Mouse (Mus musculus) intestine, postnatal 0 days (tissue): ENCODE results near the gene Aip. TPM values are rescaled to one million over a fixed set of nuclear protein-coding genes. Genes with fewer than 3 reads are reported as not detected.
A peak's percentile ranks its signal among the peaks of the same experiment; 100 is the strongest.

Experiments used
- ATAC-seq: fragments of 200-750 bp; cut with Nextera tagmentation; 2 replicates; pipeline ENCODE4 v1.8.0; 2017; ENCODE audit warnings: mild to moderate bottlenecking, moderate TSS enrichment, moderate library complexity
- H3K27ac ChIP-seq: fragments of 300-500 bp; sonication (generic); 2 replicates; pipeline ENCODE4 v1.5.1; 2014; ENCODE audit warnings: mild to moderate bottlenecking, low read depth, low read length, moderate library complexity
- H3K27me3 ChIP-seq: fragments of 300-500 bp; sonication (generic); replicated peaks from 2 replicates; pipeline ENCODE4 v1.6.1; 2014; ENCODE audit warnings: low read length, mixed read lengths; ENCODE audit not compliant: control insufficient read depth, insufficient read depth
- H3K36me3 ChIP-seq: fragments of 300-500 bp; sonication (generic); 2 replicates; pipeline ENCODE4 v1.6.1; 2014; ENCODE audit warnings: mild to moderate bottlenecking, moderate library complexity; ENCODE audit not compliant: control insufficient read depth, insufficient read depth
- H3K4me1 ChIP-seq: fragments of 300-500 bp; sonication (generic); replicated peaks from 2 replicates; pipeline ENCODE4 v1.6.1; 2014; ENCODE audit warnings: antibody characterized with exemption, low read length, mixed read lengths; ENCODE audit not compliant: control insufficient read depth, insufficient read depth
- H3K4me2 ChIP-seq: fragments of 300-500 bp; sonication (generic); replicated peaks from 2 replicates; pipeline ENCODE4 v1.6.1; 2014; ENCODE audit warnings: low read depth, mild to moderate bottlenecking, moderate library complexity
- H3K4me3 ChIP-seq: fragments of 300-500 bp; sonication (generic); 2 replicates; pipeline ENCODE4 v1.5.1; 2014; ENCODE audit warnings: low read depth, low read length
- H3K9ac ChIP-seq: fragments of 300-500 bp; sonication (generic); 2 replicates; pipeline ENCODE4 v1.6.1; 2014; ENCODE audit warnings: mild to moderate bottlenecking, low read depth, low read length
- H3K9me3 ChIP-seq: fragments of 300-500 bp; sonication (generic); 2 replicates; pipeline ENCODE4 v1.6.1; 2016; ENCODE audit warnings: mixed run types; ENCODE audit not compliant: control insufficient read depth
- CTCF ChIP-seq: sonication (generic); IDR thresholded peaks from 2 replicates; pipeline ENCODE4 v1.5.1; 2016; ENCODE audit warnings: low read depth, mild to moderate bottlenecking, control low read depth, antibody characterized with exemption, moderate library complexity
- WGBS: fragments of 180-500 bp; shearing (Covaris S2); extraction: QIAGEN DNeasy Blood & Tissue Kit; methylation state at CpG from one replicate; pipeline ENCODE4 v1.1.7; 2014; 5-methylcytosine and 5-hydroxymethylcytosine counted together
- polyA plus RNA-seq: library from polyadenylated mRNA; unstranded; fragments of >200 nt; fragmentation: Nextera tagmentation; extraction: Ambion mirVana; gene quantifications from 2 replicates; pipeline ENCODE4 v1.2.1, GENCODE M21; 2015

Gene Aip
- polyA plus RNA-seq, 1 experiment from 2014 or later: 42.0 TPM

DNA sequence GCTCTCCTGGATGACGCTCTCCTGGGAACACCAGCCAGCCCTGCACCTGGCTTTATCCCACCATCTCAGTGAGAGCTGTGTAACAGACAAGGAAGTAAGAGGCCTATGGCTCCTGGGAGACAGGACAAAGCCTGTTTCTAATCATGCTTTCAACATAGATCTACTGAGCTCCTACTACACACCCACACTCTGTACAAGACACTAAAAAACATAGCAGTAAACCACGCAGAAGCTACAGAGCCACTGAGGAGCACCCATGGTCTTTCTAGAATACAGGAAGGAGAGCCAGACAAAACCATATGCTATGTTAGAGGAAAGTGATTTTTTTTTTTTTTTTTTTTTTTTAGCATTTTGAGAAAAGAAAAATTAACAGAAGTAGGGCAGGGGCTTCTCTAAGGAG, 7.3 kb downstream of the Aip start:
- no peak for ATAC-seq
- no peaks in the 10 kb centered on the region for H3K27me3 ChIP-seq
- H3K4me3 ChIP-seq: no peak overlapping the region
- H3K27ac ChIP-seq: no peak overlapping the region
- H3K36me3 ChIP-seq: peaks cover 46% of the 10 kb centered on the region
- H3K4me1 ChIP-seq: peaks cover 3% of the 10 kb centered on the region
- no peak overlapping the region for H3K4me2 ChIP-seq
- no peak overlapping the region for H3K9ac ChIP-seq
- WGBS: 94% methylated on average over 2 of the region's 2 CpGs
- no peak for TF ChIP-seq CTCF
- no peaks in the 10 kb centered on the region for H3K9me3 ChIP-seq

DNA sequence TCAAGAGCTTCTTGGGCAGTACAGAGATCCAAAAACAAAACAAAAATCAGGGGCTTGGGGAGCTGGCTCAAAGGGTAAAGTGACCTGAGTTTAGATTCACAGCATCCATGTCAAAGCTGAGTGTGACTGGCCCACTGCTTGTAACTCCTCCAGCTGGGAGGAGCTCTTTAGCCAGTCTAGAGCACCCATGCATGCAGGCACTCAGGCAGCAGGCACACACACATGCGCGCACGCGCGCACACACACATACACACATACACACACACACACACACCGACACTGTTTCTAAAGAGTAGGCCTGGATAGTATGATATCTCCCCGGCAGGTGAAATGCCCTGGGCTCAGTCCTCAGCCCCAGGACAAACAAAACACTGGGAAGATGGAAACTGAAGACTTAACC, 8.7 kb downstream of the Aip start:
- Histone ChIP-seq H3K27me3 (no peaks in the 10 kb centered on the region), H3K27ac (no peak overlapping the region), H3K36me3 (peaks cover 60% of the 10 kb centered on the region), H3K9ac (no peak overlapping the region), H3K4me2 (no peak overlapping the region), H3K4me3 (no peak overlapping the region), H3K4me1 (peaks cover 8% of the 10 kb centered on the region), H3K9me3 (no peaks in the 10 kb centered on the region)
- ATAC-seq: no peak
- TF ChIP-seq CTCF: no peak
- 97% methylated on average over 7 of the region's 7 CpGs for WGBS

DNA sequence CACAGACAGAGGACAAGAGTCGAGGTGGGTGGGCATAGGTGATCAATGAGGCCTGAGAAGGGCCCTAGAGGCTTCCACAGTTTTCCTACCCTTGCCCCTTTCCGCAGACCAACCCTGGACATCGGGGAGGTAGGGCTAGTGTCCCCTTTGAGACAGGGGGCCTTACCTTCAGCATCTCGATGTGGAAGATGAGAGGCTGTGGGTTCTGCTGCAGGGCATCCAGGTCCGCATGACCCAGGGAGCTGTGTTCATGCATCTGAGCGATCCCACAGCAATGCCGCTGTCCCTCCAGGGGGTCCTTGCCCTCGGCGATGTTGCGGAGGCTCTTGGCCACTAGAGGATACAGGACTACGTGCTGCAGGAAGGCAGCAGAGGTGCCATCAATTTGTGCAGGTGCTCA, 9.8 kb downstream of the Aip start:
- 0 out of 2 replicates have a peak overlapping the region, but pooled peaks have one; percentile 97 for H3K27ac ChIP-seq
- H3K4me1 ChIP-seq: peaks cover 8% of the 10 kb centered on the region
- no peak for TF ChIP-seq CTCF
- H3K36me3 ChIP-seq: peaks cover 72% of the 10 kb centered on the region
- no peak overlapping the region for H3K4me3 ChIP-seq
- ATAC-seq: no peak
- H3K4me2 ChIP-seq: no peak overlapping the region
- 90% methylated on average over 11 of the region's 11 CpGs for WGBS
- no peak overlapping the region for H3K9ac ChIP-seq
- H3K9me3 ChIP-seq: no peaks in the 10 kb centered on the region
- H3K27me3 ChIP-seq: no peaks in the 10 kb centered on the region

DNA sequence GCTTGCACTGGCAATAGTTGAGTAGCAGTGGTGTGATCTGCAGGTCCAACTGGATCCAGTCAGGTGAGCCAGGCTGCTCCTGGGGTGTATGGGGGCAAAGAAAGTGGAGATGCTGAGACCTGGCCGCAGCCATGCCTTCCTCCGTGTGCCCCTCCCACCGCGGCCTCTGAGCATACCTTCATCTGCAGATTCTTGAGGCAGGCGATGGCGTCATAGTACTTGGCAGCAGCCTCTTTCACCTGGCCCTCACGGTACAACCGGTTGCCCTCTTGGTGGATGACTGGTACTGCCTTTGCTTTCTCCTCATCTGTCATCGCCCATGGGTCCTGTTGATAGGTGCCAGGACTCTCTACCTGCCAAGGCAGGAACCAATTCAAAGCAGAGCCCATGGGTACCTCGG, 10.5 kb downstream of the Aip start:
- Histone ChIP-seq H3K36me3 (peaks cover 73% of the 10 kb centered on the region), H3K27me3 (no peaks in the 10 kb centered on the region), H3K4me1 (peaks cover 5% of the 10 kb centered on the region), H3K4me2 (no peak overlapping the region), H3K4me3 (no peak overlapping the region), H3K9me3 (no peaks in the 10 kb centered on the region), H3K9ac (peak overlapping the region; percentile 11; the same call in 1 of the 2 replicates), H3K27ac (0 out of 2 replicates have a peak overlapping the region, but pooled peaks have one; percentile 97)
- TF ChIP-seq CTCF: no peak
- 96% methylated on average over 10 of the region's 10 CpGs for WGBS
- ATAC-seq: no peak

DNA sequence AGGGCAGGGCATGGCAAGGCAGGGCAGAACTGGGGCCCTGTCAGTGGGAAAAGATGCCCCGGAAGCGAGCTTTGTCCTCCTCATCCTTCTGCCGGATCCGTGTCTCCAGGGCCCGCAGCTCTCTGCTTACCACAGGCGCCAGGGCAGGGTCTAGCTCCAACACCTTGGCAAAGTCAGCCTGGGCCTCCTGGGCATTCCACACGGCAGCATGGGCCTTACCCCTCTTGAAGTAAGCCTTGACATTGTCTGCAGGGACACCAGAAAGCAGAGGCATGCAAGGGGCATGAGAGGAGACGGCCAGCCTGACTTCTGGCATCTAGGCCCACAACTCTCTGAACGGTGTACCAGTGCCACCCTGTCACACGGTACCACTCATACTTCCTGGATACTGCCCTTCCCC, 11.1 kb downstream of the Aip start:
- no peak overlapping the region for H3K4me2 ChIP-seq
- H3K4me3 ChIP-seq: no peak overlapping the region
- H3K4me1 ChIP-seq: peaks cover 5% of the 10 kb centered on the region
- ATAC-seq: no peak; the same call in 1 of the 2 replicates
- H3K9ac ChIP-seq: 0 out of 2 replicates have a peak overlapping the region, but pooled peaks have one; percentile 11
- 59% methylated on average over 10 of the region's 10 CpGs for WGBS
- no peaks in the 10 kb centered on the region for H3K27me3 ChIP-seq
- H3K27ac ChIP-seq: peak overlapping the region; percentile 97
- H3K9me3 ChIP-seq: no peaks in the 10 kb centered on the region
- no peak for TF ChIP-seq CTCF
- peaks cover 73% of the 10 kb centered on the region for H3K36me3 ChIP-seq

DNA sequence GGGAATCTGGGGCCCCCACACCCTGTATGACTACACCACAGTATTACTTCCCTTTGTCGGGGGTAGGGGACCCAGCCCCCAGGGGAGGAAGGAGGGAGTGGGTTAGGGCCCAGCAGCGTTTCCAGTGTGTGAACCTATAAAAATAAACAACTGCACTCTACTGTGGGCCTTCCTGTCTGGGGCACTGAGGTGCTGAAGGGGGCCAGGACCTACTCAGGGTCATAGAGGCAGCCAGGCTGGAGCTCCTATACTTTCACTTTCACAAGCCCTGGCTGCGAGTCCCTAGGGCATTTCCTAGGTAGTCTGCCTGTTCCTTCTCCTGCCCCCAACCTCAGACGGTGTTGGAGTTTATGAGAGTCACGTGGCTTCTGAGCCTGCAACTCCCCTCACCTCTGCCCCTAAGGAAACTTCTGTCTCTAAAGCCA, 11.8 kb downstream of the Aip start:
- ATAC-seq: peak; percentile 85
- H3K4me1 ChIP-seq: peaks cover 5% of the 10 kb centered on the region
- peaks cover 71% of the 10 kb centered on the region for H3K36me3 ChIP-seq
- peak overlapping the region; percentile 97 for H3K27ac ChIP-seq
- peak overlapping the region; percentile 35 for H3K9ac ChIP-seq
- WGBS: 14% methylated on average over 5 of the region's 5 CpGs
- no peak overlapping the region for H3K4me3 ChIP-seq
- H3K27me3 ChIP-seq: no peaks in the 10 kb centered on the region
- peak overlapping the region; percentile 46 for H3K4me2 ChIP-seq
- H3K9me3 ChIP-seq: no peaks in the 10 kb centered on the region
- TF ChIP-seq CTCF: no peak
